ENCODE assay signal across 26 mouse cellular contexts in the genomic region with DNA sequence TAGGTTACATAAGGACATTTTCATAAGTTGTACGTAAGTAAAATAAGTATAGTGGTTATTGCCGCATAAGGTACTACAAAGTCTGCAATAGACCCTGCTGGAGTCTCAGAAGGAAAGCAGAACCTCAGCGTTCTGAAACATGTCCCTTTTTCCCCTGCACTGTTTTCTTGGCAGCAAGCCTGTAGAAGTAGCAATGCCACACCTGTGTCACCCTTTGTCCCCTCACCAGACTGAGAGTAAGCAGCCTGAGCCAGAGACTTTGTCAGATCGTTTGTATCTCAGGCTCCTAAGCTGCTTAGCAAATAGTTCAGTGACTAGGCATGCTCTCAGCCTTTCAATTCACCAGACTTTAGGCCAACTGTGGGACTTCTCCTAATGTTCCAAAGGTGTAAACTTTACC. TPM values are rescaled to one million over a fixed set of nuclear protein-coding genes. Genes with fewer than 3 reads are reported as not detected.
DNase-seq lines count a peak whose midpoint lies in the region; ATAC-seq and TF ChIP-seq lines count a peak whose summit lies in the region.
"Had no signal": no experiment of that assay in that cellular context is flagged by ENCODE, and none has a peak within 500 bp of the region (broad histone marks: within the 10 kb centered on the region; RNA-seq: fewer than 3 reads in every experiment).

No protein-coding gene starts in this region.

- TF ChIP-seq EP300 in heart, adult 2 months (IDR thresholded peaks at IDR 0.05; ENCODE audit: insufficient read depth, low read depth, low read length): no peak
- TF ChIP-seq EP300 in stomach, postnatal 0 days (optimal IDR thresholded peaks at IDR 0.05): no peak

- H3K27ac ChIP-seq in heart, embryonic 16.5 days (ENCODE audit: low read length): peak overlapping the region; percentile 39; the same call in 1 of the 2 replicates
- H3K27ac ChIP-seq in heart, adult 2 months: no peak overlapping the region
- H3K27ac ChIP-seq in stomach, postnatal 0 days (replicated peaks): no peak overlapping the region
- H3K27ac ChIP-seq: embryonic facial prominence, embryonic 15.5 days; macrophage had no signal

- TF ChIP-seq POLR2A in heart, adult 2 months (IDR thresholded peaks at IDR 0.05; ENCODE audit: insufficient read depth, low read depth, low read length): no peak

- H3K4me1 ChIP-seq in heart, embryonic 16.5 days (ENCODE audit: control insufficient read depth, insufficient read depth, low read length): peaks cover 22% of the 10 kb centered on the region
- peaks cover 8% of the 10 kb centered on the region for H3K4me1 ChIP-seq in heart, adult 2 months (ENCODE audit: control insufficient read depth, insufficient read depth, low read length)
- no peaks in the 10 kb centered on the region; the same call in 1 of the 2 replicates for H3K4me1 ChIP-seq in stomach, postnatal 0 days (replicated peaks; ENCODE audit: control insufficient read depth, insufficient read depth)

- WGBS in heart, embryonic 16.5 days: 50% methylated on average over 4 of the region's 4 CpGs
- 49% methylated on average over 4 of the region's 4 CpGs for WGBS in heart, adult 2 months
- 44% methylated on average over 4 of the region's 4 CpGs for WGBS in stomach, postnatal 0 days

- no peak overlapping the region for H3K4me2 ChIP-seq in heart, embryonic 16.5 days (ENCODE audit: low read depth, low read length)
- no peak overlapping the region for H3K4me2 ChIP-seq in stomach, postnatal 0 days (replicated peaks; ENCODE audit: low read depth)
- H3K4me2 ChIP-seq: embryonic facial prominence, embryonic 15.5 days; heart, embryonic 12.5 days had no signal

- H3K4me3 ChIP-seq in heart, embryonic 16.5 days (ENCODE audit: low read length): no peak overlapping the region
- H3K4me3 ChIP-seq in heart, adult 2 months: no peak overlapping the region
- no peak overlapping the region for H3K4me3 ChIP-seq in stomach, postnatal 0 days (ENCODE audit: low read depth, low read length)
- H3K4me3 ChIP-seq: embryonic facial prominence, embryonic 15.5 days; heart, embryonic 12.5 days had no signal

- no peak for ATAC-seq in heart, embryonic 16.5 days (replicated peaks; ENCODE audit: extremely low read depth, insufficient read depth, low FRiP score)
- peak; percentile 34; the same call in 1 of the 2 replicates for ATAC-seq in megakaryocyte, adult 5-6 weeks (ENCODE audit: poor library complexity, severe bottlenecking)
- peak; percentile 87 for ATAC-seq in stomach, postnatal 0 days (ENCODE audit: low FRiP score, low TSS enrichment)
- ATAC-seq: activated CD4-positive, CD25-positive, alpha-beta regulatory T cell, adult 4 months; Patski had no signal

- no peak overlapping the region for H3K9ac ChIP-seq in heart, embryonic 16.5 days (ENCODE audit: low read length)
- H3K9ac ChIP-seq in heart, adult 2 months (ENCODE audit: low read depth, low read length): no peak overlapping the region
- no peak overlapping the region for H3K9ac ChIP-seq in stomach, postnatal 0 days (ENCODE audit: low read length)
- H3K9ac ChIP-seq: embryonic facial prominence, embryonic 15.5 days; heart, embryonic 12.5 days had no signal

- intact Hi-C loops in heart, adult 2 months (cut with DNase I): no loop called here

- no peak for DNase-seq in heart, adult 2 months
- DNase-seq in retina, adult 2 months (ENCODE audit: low read depth, low spot score): peak; percentile 50
- no peak for DNase-seq in retina, embryonic 14.5 days (ENCODE audit: low spot score)
- peak; percentile 63 for DNase-seq in stomach, postnatal 0 days (ENCODE audit: low spot score)
- DNase-seq in Muller cell, postnatal 12 days (ENCODE audit: inconsistent ontology term): no peak
- DNase-seq in thymus, postnatal 0 days (ENCODE audit: low spot score): no peak
- DNase-seq: adrenal gland, postnatal 25 days; B cell, adult 2 months; cerebellum, adult 9-10 months; gastrocnemius, postnatal 10 days; layer of hippocampus, postnatal 36 days; liver; lung, adult 2 months; right cerebral cortex, postnatal 25 days; thymus, adult 18-20 months had no signal

- no peaks in the 10 kb centered on the region for H3K9me3 ChIP-seq in heart, embryonic 16.5 days (replicated peaks; ENCODE audit: control insufficient read depth, low read length)
- H3K9me3 ChIP-seq in stomach, postnatal 0 days (ENCODE audit: control insufficient read depth, low read length): no peaks in the 10 kb centered on the region
- H3K9me3 ChIP-seq: embryonic facial prominence, embryonic 15.5 days; heart, embryonic 12.5 days had no signal

- no peak for TF ChIP-seq CTCF in heart, adult 2 months (IDR thresholded peaks at IDR 0.05)
- TF ChIP-seq CTCF in stomach, postnatal 0 days (IDR thresholded peaks at IDR 0.05; ENCODE audit: low read depth): no peak

- no peaks in the 10 kb centered on the region for H3K36me3 ChIP-seq in heart, embryonic 16.5 days (ENCODE audit: control insufficient read depth, insufficient read depth)
- peaks cover 9% of the 10 kb centered on the region for H3K36me3 ChIP-seq in heart, adult 2 months (ENCODE audit: control insufficient read depth, insufficient read depth, low read length)
- no peaks in the 10 kb centered on the region for H3K36me3 ChIP-seq in stomach, postnatal 0 days (ENCODE audit: control insufficient read depth, insufficient read depth, low read length)
- H3K36me3 ChIP-seq: embryonic facial prominence, embryonic 15.5 days; heart, embryonic 12.5 days had no signal

- H3K79me2 ChIP-seq in heart, adult 2 months (replicated peaks; ENCODE audit: control insufficient read depth, insufficient read depth, low read length): no peaks in the 10 kb centered on the region; the same call in 1 of the 2 replicates

- H3K27me3 ChIP-seq in heart, embryonic 16.5 days (ENCODE audit: control insufficient read depth, insufficient read depth, low read length): no peaks in the 10 kb centered on the region
- no peaks in the 10 kb centered on the region for H3K27me3 ChIP-seq in heart, adult 2 months (ENCODE audit: control insufficient read depth, insufficient read depth, low read length)
- no peaks in the 10 kb centered on the region for H3K27me3 ChIP-seq in stomach, postnatal 0 days (ENCODE audit: control insufficient read depth, insufficient read depth, low read length)
- H3K27me3 ChIP-seq: embryonic facial prominence, embryonic 15.5 days; heart, embryonic 12.5 days; Patski had no signal

RNA-seq across cellular contexts. Expression of a gene that starts 20.9 kb away (rescaled TPM):
- polyA plus RNA-seq in heart, embryonic 16.5 days (2015; fragmentation: Nextera tagmentation; extraction: Ambion mirVana): not detected in 2 replicates
- total RNA-seq in heart, adult 2 months (2021): 1 to 10 TPM in 1 of 2 experiments, under 1 TPM in 1; 0.42 to 1.1 TPM
- not detected in 2 replicates for polyA plus RNA-seq in heart, adult 2 months (2012; rRNA removed)
- not detected in 2 replicates for total RNA-seq in megakaryocyte, adult 5-6 weeks (2015)
- 0.24 and 0.95 TPM in 2 replicates for total RNA-seq in megakaryocyte, adult 5-6 weeks (2017)
- polyA plus RNA-seq in stomach, postnatal 0 days (2015; fragmentation: Nextera tagmentation; extraction: Ambion mirVana): not detected in 2 replicates
- polyA plus RNA-seq in thymus, postnatal 0 days (2015; fragmentation: Nextera tagmentation; extraction: Ambion mirVana): not detected in 2 replicates
- total RNA-seq: adrenal gland, postnatal 25 days had no signal
- polyA plus RNA-seq: activated CD4-positive, CD25-positive, alpha-beta regulatory T cell, adult 4 months; embryonic facial prominence, embryonic 15.5 days; heart, embryonic 12.5 days; hindbrain, embryonic 11.5 days; lung, adult 2 months; midbrain, postnatal 0 days had no signal

RNA-seq across cellular contexts. Expression of a gene that starts 21.4 kb away (rescaled TPM):
- polyA plus RNA-seq in heart, embryonic 16.5 days (2015; fragmentation: Nextera tagmentation; extraction: Ambion mirVana): 10.1 and 12.2 TPM in 2 replicates
- 10 to 100 TPM; 31.1 to 32.9 TPM for total RNA-seq in heart, adult 2 months (2021)
- polyA plus RNA-seq in heart, adult 2 months (2012; rRNA removed): 23.2 and 44.3 TPM in 2 replicates
- total RNA-seq in megakaryocyte, adult 5-6 weeks (2015): 108 and 110 TPM in 2 replicates
- total RNA-seq in megakaryocyte, adult 5-6 weeks (2017): 111 and 132 TPM in 2 replicates
- 5.4 and 6.2 TPM in 2 replicates for polyA plus RNA-seq in stomach, postnatal 0 days (2015; fragmentation: Nextera tagmentation; extraction: Ambion mirVana)
- polyA plus RNA-seq in thymus, postnatal 0 days (2015; fragmentation: Nextera tagmentation; extraction: Ambion mirVana): 15.8 and 19.4 TPM in 2 replicates

RNA-seq across cellular contexts. Expression of a gene that starts 25.3 kb away (rescaled TPM):
- 164 and 169 TPM in 2 replicates for polyA plus RNA-seq in heart, embryonic 16.5 days (2015; fragmentation: Nextera tagmentation; extraction: Ambion mirVana)
- total RNA-seq in heart, adult 2 months (2021): 10 to 100 TPM; 61.8 to 65.4 TPM
- 89.0 and 113 TPM in 2 replicates for polyA plus RNA-seq in heart, adult 2 months (2012; rRNA removed)
- 48.1 and 56.2 TPM in 2 replicates for total RNA-seq in megakaryocyte, adult 5-6 weeks (2015)
- total RNA-seq in megakaryocyte, adult 5-6 weeks (2017): 72.9 and 74.8 TPM in 2 replicates
- polyA plus RNA-seq in stomach, postnatal 0 days (2015; fragmentation: Nextera tagmentation; extraction: Ambion mirVana): 169 and 172 TPM in 2 replicates
- polyA plus RNA-seq in thymus, postnatal 0 days (2015; fragmentation: Nextera tagmentation; extraction: Ambion mirVana): 283 and 333 TPM in 2 replicates

RNA-seq across cellular contexts. Expression of a gene that starts 28.0 kb away (rescaled TPM):
- not detected in 2 replicates for polyA plus RNA-seq in heart, embryonic 16.5 days (2015; fragmentation: Nextera tagmentation; extraction: Ambion mirVana)
- total RNA-seq in heart, adult 2 months (2021): not detected
- polyA plus RNA-seq in heart, adult 2 months (2012; rRNA removed): not detected in 2 replicates
- not detected in 2 replicates for total RNA-seq in megakaryocyte, adult 5-6 weeks (2015)
- not detected in 2 replicates for total RNA-seq in megakaryocyte, adult 5-6 weeks (2017)
- 0.06 and 0.10 TPM in 2 replicates for polyA plus RNA-seq in stomach, postnatal 0 days (2015; fragmentation: Nextera tagmentation; extraction: Ambion mirVana)
- 0.04 and 0.08 TPM in 2 replicates for polyA plus RNA-seq in thymus, postnatal 0 days (2015; fragmentation: Nextera tagmentation; extraction: Ambion mirVana)
- total RNA-seq: adrenal gland, postnatal 25 days; gastrocnemius, postnatal 10 days; layer of hippocampus, postnatal 36 days; midbrain, postnatal 0 days had no signal
- polyA plus RNA-seq: activated CD4-positive, CD25-positive, alpha-beta regulatory T cell, adult 4 months; embryonic facial prominence, embryonic 15.5 days; frontal cortex, adult 2 months; heart, embryonic 12.5 days; large intestine, adult 2 months; lung, adult 2 months; macrophage had no signal

RNA-seq across cellular contexts. Expression of a gene that starts 47.8 kb away (rescaled TPM):
- polyA plus RNA-seq in heart, embryonic 16.5 days (2015; fragmentation: Nextera tagmentation; extraction: Ambion mirVana): 11.3 and 11.7 TPM in 2 replicates
- total RNA-seq in heart, adult 2 months (2021): 1 to 10 TPM; 2.3 TPM
- 6.3 and 11.4 TPM in 2 replicates for polyA plus RNA-seq in heart, adult 2 months (2012; rRNA removed)
- total RNA-seq in megakaryocyte, adult 5-6 weeks (2015): 27.0 and 44.0 TPM in 2 replicates
- total RNA-seq in megakaryocyte, adult 5-6 weeks (2017): 11.8 and 18.9 TPM in 2 replicates
- 40.2 and 52.0 TPM in 2 replicates for polyA plus RNA-seq in stomach, postnatal 0 days (2015; fragmentation: Nextera tagmentation; extraction: Ambion mirVana)
- 8.1 and 11.4 TPM in 2 replicates for polyA plus RNA-seq in thymus, postnatal 0 days (2015; fragmentation: Nextera tagmentation; extraction: Ambion mirVana)

Comparison
In these comparisons a context has a peak if more than half of its experiments do, and no peak if none do; other contexts are left out.
1. DNase-seq: peak in retina, adult 2 months (single experiment) and stomach, postnatal 0 days (single experiment); none in heart, adult 2 months (0 of 2), retina, embryonic 14.5 days (single experiment), Muller cell, postnatal 12 days (single experiment) and thymus, postnatal 0 days (single experiment).